In genomic region chr1:160693094-160693447, GRCm38 (mm10) we compare ENCODE assay signal across 8 mouse cellular contexts.
DNase-seq lines count a peak whose midpoint lies in the region; ATAC-seq lines count a peak whose summit lies in the region.

No protein-coding gene starts in this region.

- intact Hi-C loops in left cerebral cortex, postnatal 25 days (cut with DNase I), result no loop called here

- peak; percentile 37 for DNase-seq in cerebellum, adult 11 months
- peak; percentile 55 for DNase-seq in cerebellum, adult 11-12 months
- peak; percentile 89 for DNase-seq in gastrocnemius, postnatal 25 days
- peak; percentile 95 for DNase-seq in kidney, adult 9 months
- DNase-seq in left cerebral cortex, postnatal 25 days (ENCODE audit: low spot score in 2 of 2), result peak; percentile 83 to 95
- DNase-seq in ovary, adult 18-20 months (ENCODE audit: low spot score), result peak; percentile 88

- no peak for ATAC-seq in cerebellum, adult (ENCODE audit: insufficient number of reproducible peaks, low FRiP score, low TSS enrichment)
- no peak for ATAC-seq in inflammation-experienced regulatory T-cells, adult 6 months

Comparison
In these comparisons a context has a peak if more than half of its experiments do, and no peak if none do; other contexts are left out.
1. DNase-seq: peak in every context shown above with its lines; median percentile 95 in kidney, adult 9 months; 89 in gastrocnemius, postnatal 25 days; 89 in left cerebral cortex, postnatal 25 days; 88 in ovary, adult 18-20 months; 55 in cerebellum, adult 11-12 months; 37 in cerebellum, adult 11 months.